Mouse (Mus musculus) erythroid progenitor cell, adult 5-6 weeks (primary cell): Measurements from ENCODE around the gene Pparg. TPM values are rescaled to one million over a fixed set of nuclear protein-coding genes. Genes with fewer than 3 reads are reported as not detected.

Source experiments
- ATAC-seq: replicated peaks from 2 replicates; pipeline ENCODE4 v1.8.0; 2016; ENCODE audit warnings: moderate number of reproducible peaks, mild to moderate bottlenecking, moderate TSS enrichment, inconsistent platforms; ENCODE audit not compliant: poor library complexity, low FRiP score, severe bottlenecking
- total RNA-seq, 2 experiments: library from RNA; stranded (forward) in 1 of 2; stranded (reverse) in 1 of 2; fragments of 150-400 nt in 1 of 2; fragments of 186-747, 209-891 nt in 1 of 2; gene quantifications; 2 replicates each; pipeline versions ENCODE4 v1.2.3 to v1.2.4; 2015 to 2017; ENCODE audit warnings: low replicate concordance in 2 of 2

The Pparg gene
- total RNA-seq, 2 experiments from 2014 or later: 5.0 to 46.5 TPM

DNA sequence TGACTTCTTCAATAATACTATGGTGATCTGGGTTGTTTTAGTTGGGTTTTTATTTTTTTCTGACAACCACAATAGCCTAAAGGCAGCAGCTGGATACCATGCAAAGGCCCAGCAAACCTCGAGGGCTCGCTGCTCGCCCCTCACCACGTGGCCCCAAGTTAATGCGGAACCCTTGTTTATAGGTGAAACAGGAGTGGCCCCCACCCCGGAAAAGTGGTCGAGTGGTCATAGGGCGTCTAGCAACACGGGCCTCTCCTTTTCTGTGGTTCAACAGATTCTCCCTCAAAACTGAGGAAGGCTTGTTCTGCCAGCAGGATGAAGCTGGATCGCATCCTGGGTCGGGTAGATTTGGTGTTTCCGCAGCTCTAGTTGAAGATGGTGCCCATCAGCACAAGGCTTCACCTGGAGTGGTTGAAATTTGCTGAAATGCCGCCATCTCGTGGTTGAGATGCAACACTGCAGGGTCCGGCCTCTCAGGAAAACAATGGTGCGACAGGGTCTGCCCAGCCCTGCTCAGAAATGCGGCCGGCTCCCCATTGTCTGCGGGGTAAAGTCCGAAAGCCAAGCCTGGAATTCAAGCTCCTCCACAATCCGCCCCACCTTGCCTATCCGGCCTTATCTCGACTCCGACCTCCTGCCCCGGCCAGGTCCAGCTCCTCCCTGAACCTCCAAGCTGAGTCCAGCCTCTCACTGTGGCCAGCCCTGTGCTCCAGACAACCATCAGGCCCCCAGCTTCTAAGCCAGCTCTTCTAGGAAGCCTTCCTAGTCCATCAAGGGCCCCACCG lies 178.1 kb downstream of the Pparg start:
- peak; percentile 79 for ATAC-seq

Other genes with a start within 250 kb of the Pparg start
- gene Syn2, start 226.0 kb upstream of the Pparg start, total RNA-seq (2015; ENCODE audit: low replicate concordance): not detected in 2 replicates
- not detected in 2 replicates for gene Syn2, start 226.0 kb upstream of the Pparg start, total RNA-seq (2017; ENCODE audit: low replicate concordance)
- gene Gm17482, start 133.6 kb upstream of the Pparg start, total RNA-seq (2015; ENCODE audit: low replicate concordance): not detected in 2 replicates
- not detected in 2 replicates for gene Gm17482, start 133.6 kb upstream of the Pparg start, total RNA-seq (2017; ENCODE audit: low replicate concordance)
- gene Timp4, start 108.7 kb upstream of the Pparg start, total RNA-seq (2015; ENCODE audit: low replicate concordance): 0.42 TPM in 1 of 2 replicates, not detected in the other
- not detected in 2 replicates for gene Timp4, start 108.7 kb upstream of the Pparg start, total RNA-seq (2017; ENCODE audit: low replicate concordance)
- 2.1 TPM in 1 of 2 replicates, not detected in the other for gene Tsen2, start 183.7 kb downstream of the Pparg start, total RNA-seq (2015; ENCODE audit: low replicate concordance)
- gene Tsen2, start 183.7 kb downstream of the Pparg start, total RNA-seq (2017; ENCODE audit: low replicate concordance): 1.7 and 6.5 TPM in 2 replicates
- gene Mkrn2os, start 231.6 kb downstream of the Pparg start, total RNA-seq (2015; ENCODE audit: low replicate concordance): not detected in 2 replicates
- not detected in 2 replicates for gene Mkrn2os, start 231.6 kb downstream of the Pparg start, total RNA-seq (2017; ENCODE audit: low replicate concordance)
- gene Mkrn2, start 241.0 kb downstream of the Pparg start, total RNA-seq (2015; ENCODE audit: low replicate concordance): 1.7 and 2.9 TPM in 2 replicates
- 3.9 and 4.0 TPM in 2 replicates for gene Mkrn2, start 241.0 kb downstream of the Pparg start, total RNA-seq (2017; ENCODE audit: low replicate concordance)